Mouse (Mus musculus): ENCODE data around the gene Rgp1. TPM values are rescaled to one million over a fixed set of nuclear protein-coding genes. Genes with fewer than 3 reads are reported as not detected.

Rgp1 gene
- polyA plus RNA-seq, 1 experiment, result 41.2 TPM

DNA sequence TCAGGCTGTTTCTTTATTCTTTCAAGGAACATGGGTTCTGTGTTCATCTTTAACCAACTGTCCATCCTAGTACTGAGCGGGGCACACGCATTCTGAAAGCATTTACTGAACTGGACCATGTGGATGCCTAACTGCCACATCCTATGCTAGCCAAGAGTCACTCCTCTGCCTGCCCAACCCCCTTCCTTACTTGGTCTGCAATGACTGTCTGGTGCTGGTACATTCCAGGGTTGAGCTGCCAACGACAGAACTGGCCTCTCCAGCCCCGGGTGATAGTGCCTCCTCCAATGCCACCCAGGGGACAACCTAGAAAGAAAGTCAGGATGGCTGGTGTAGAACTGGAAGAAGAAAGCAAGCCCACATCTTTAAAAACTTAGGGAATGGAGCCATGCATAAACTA is 5.0 kb upstream of the Rgp1 start:
- Histone ChIP-seq H3K27me3 (replicated peaks; ENCODE audit: control insufficient read depth, insufficient read depth, low read length) (no peaks in the 10 kb centered on the region), H3K4me1 (ENCODE audit: control insufficient read depth, insufficient read depth, low read length) (peaks cover 2% of the 10 kb centered on the region; the same call in 1 of the 2 replicates), H3K27ac (ENCODE audit: insufficient read depth, low read depth, low read length) (no peak overlapping the region), H3K4me3 (ENCODE audit: insufficient read depth, low read depth, low read length) (no peak overlapping the region), H3K36me3 (ENCODE audit: control insufficient read depth, insufficient read depth, low read length) (peaks cover 1% of the 10 kb centered on the region)
- 80% methylated on average over 4 of the region's 4 CpGs for WGBS
- TF ChIP-seq CTCF (conservative IDR thresholded peaks at IDR 0.05; ENCODE audit: insufficient read depth, insufficient read length, low read depth, low read length) (no peak), POLR2A (IDR thresholded peaks at IDR 0.05; ENCODE audit: low read depth, low read length) (no peak)
- no peak for DNase-seq

DNA sequence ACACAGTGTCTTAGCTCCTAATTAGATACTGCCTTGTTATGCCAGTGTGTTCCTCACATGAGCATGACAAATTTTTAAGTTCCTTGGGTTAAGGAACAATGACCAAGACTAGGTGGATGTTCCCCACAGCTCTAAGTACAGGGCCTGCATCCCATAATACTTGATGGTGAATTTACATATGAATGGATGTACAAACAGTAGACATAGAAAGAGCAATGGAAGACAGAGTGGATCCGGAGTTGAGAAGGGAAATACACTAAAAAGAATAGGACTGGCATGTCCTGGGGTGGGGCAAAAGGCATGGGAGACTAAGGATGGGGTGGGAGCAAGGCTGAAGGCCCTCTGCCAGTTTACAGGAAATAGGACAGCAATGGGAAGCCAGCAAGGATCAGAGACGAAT is 3.2 kb upstream of the Rgp1 start:
- no peak for DNase-seq
- H3K27ac ChIP-seq (ENCODE audit: insufficient read depth, low read depth, low read length), result no peak overlapping the region
- no peak overlapping the region for H3K4me3 ChIP-seq (ENCODE audit: insufficient read depth, low read depth, low read length)
- peaks cover 5% of the 10 kb centered on the region; the same call in 1 of the 2 replicates for H3K4me1 ChIP-seq (ENCODE audit: control insufficient read depth, insufficient read depth, low read length)
- 51% methylated on average over 2 of the region's 2 CpGs for WGBS
- H3K27me3 ChIP-seq (replicated peaks; ENCODE audit: control insufficient read depth, insufficient read depth, low read length), result no peaks in the 10 kb centered on the region
- TF ChIP-seq CTCF (conservative IDR thresholded peaks at IDR 0.05; ENCODE audit: insufficient read depth, insufficient read length, low read depth, low read length) (no peak), POLR2A (IDR thresholded peaks at IDR 0.05; ENCODE audit: low read depth, low read length) (no peak)
- no peaks in the 10 kb centered on the region; the same call in 1 of the 2 replicates for H3K36me3 ChIP-seq (ENCODE audit: control insufficient read depth, insufficient read depth, low read length)

DNA sequence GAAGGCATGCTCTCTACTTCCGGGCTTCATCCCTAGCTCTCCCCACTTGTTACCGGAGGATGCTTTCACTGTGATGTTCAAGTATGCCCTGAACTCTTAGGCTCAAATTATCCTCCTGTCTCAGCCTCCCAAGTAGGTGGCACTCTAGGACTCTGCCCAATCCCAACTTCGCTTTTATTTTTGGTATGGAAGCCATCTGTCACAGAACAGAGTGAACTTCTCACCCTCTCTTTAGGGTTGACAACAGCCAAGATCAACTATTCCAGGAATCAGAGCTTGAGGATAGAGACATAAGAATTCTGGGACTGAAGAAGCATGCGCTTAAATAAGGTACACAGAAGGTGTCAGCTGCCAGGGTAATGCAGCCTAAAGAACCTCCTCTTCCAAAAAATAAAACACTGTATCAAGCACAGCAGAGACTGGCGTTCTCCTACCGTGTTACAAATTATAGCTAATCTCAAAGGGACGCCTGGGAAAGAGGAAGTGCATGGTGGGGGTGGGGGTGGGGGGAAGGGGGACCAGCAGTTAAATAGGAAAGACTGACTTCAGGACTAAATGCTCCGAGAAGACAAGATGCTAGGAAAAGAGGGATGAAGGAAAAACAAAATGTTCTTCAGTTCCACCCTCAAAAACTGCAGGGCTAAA is 1.2 kb upstream of the Rgp1 start:
- WGBS, result 34% methylated on average over 8 of the region's 8 CpGs
- H3K36me3 ChIP-seq (ENCODE audit: control insufficient read depth, insufficient read depth, low read length), result 0 out of 2 replicates have a peak, but pooled peaks cover 1% of the 10 kb centered on the region
- H3K4me1 ChIP-seq (ENCODE audit: control insufficient read depth, insufficient read depth, low read length), result peaks cover 5% of the 10 kb centered on the region; the same call in 1 of the 2 replicates
- DNase-seq, result no peak
- TF ChIP-seq POLR2A (IDR thresholded peaks at IDR 0.05; ENCODE audit: low read depth, low read length) (no peak), CTCF (conservative IDR thresholded peaks at IDR 0.05; ENCODE audit: insufficient read depth, insufficient read length, low read depth, low read length) (no peak)
- H3K4me3 ChIP-seq (ENCODE audit: insufficient read depth, low read depth, low read length), result peak overlapping the region; percentile 96
- no peak overlapping the region for H3K27ac ChIP-seq (ENCODE audit: insufficient read depth, low read depth, low read length)
- no peaks in the 10 kb centered on the region for H3K27me3 ChIP-seq (replicated peaks; ENCODE audit: control insufficient read depth, insufficient read depth, low read length)

GRCm38 (mm10) chr4:43579256-43579655 is 741 bp downstream of the Rgp1 start:
- TF ChIP-seq CTCF (conservative IDR thresholded peaks at IDR 0.05; ENCODE audit: insufficient read depth, insufficient read length, low read depth, low read length) (no peak), POLR2A (IDR thresholded peaks at IDR 0.05; ENCODE audit: low read depth, low read length) (no peak)
- no peak for DNase-seq
- H3K27ac ChIP-seq (ENCODE audit: insufficient read depth, low read depth, low read length), result peak overlapping the region; percentile 91
- H3K4me1 ChIP-seq (ENCODE audit: control insufficient read depth, insufficient read depth, low read length), result peaks cover 5% of the 10 kb centered on the region; the same call in 1 of the 2 replicates
- whole genome bisulfite sequencing, result 3% methylated on average over 10 of the region's 10 CpGs
- no peaks in the 10 kb centered on the region for H3K27me3 ChIP-seq (replicated peaks; ENCODE audit: control insufficient read depth, insufficient read depth, low read length)
- 0 out of 2 replicates have a peak, but pooled peaks cover 1% of the 10 kb centered on the region for H3K36me3 ChIP-seq (ENCODE audit: control insufficient read depth, insufficient read depth, low read length)
- H3K4me3 ChIP-seq (ENCODE audit: insufficient read depth, low read depth, low read length), result peak overlapping the region; percentile 96

- 66% methylated on average over 6 of the region's 6 CpGs for WGBS
- H3K27ac ChIP-seq (ENCODE audit: insufficient read depth, low read depth, low read length), result no peak overlapping the region
- H3K36me3 ChIP-seq (ENCODE audit: control insufficient read depth, insufficient read depth, low read length), result 0 out of 2 replicates have a peak, but pooled peaks cover 1% of the 10 kb centered on the region
- H3K4me1 ChIP-seq (ENCODE audit: control insufficient read depth, insufficient read depth, low read length), result peaks cover 6% of the 10 kb centered on the region; the same call in 1 of the 2 replicates
- no peak for DNase-seq
- H3K27me3 ChIP-seq (replicated peaks; ENCODE audit: control insufficient read depth, insufficient read depth, low read length), result no peaks in the 10 kb centered on the region
- TF ChIP-seq POLR2A (IDR thresholded peaks at IDR 0.05; ENCODE audit: low read depth, low read length) (no peak), CTCF (conservative IDR thresholded peaks at IDR 0.05; ENCODE audit: insufficient read depth, insufficient read length, low read depth, low read length) (no peak)
- no peak overlapping the region for H3K4me3 ChIP-seq (ENCODE audit: insufficient read depth, low read depth, low read length)
These were observed 1.2 kb downstream of the Rgp1 start for GRCm38 (mm10) chr4:43579731-43580130.

DNA sequence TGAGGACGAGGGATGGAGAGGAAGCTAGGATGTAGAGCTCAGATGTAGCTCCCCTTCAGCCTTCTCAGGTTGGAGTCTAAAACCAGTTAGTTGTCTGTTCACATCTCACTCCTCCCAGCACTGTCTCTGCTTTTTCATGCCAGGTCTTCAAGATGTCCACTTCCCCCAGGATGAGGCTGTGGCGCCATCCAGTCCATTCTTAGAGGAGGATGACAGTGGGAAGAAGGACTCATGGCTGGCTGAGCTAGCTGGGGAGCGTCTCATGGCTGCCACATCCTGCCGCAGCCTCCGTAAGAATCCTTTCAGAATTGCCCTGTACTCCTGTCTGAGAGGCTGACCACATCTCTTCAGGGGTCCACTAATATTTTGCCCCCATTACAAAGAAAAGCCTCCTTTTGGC is 2.2 kb downstream of the Rgp1 start:
- Histone ChIP-seq H3K27ac (ENCODE audit: insufficient read depth, low read depth, low read length) (no peak overlapping the region), H3K27me3 (replicated peaks; ENCODE audit: control insufficient read depth, insufficient read depth, low read length) (no peaks in the 10 kb centered on the region), H3K4me3 (ENCODE audit: insufficient read depth, low read depth, low read length) (no peak overlapping the region), H3K4me1 (ENCODE audit: control insufficient read depth, insufficient read depth, low read length) (peaks cover 13% of the 10 kb centered on the region), H3K36me3 (ENCODE audit: control insufficient read depth, insufficient read depth, low read length) (0 out of 2 replicates have a peak, but pooled peaks cover 1% of the 10 kb centered on the region)
- no peak for TF ChIP-seq POLR2A (IDR thresholded peaks at IDR 0.05; ENCODE audit: low read depth, low read length)
- TF ChIP-seq CTCF (conservative IDR thresholded peaks at IDR 0.05; ENCODE audit: insufficient read depth, insufficient read length, low read depth, low read length), result no peak
- DNase-seq, result no peak
- WGBS, result 94% methylated on average over 5 of the region's 5 CpGs

GRCm38 (mm10) chr4:43581381-43581780 is 2.9 kb downstream of the Rgp1 start:
- H3K27me3 ChIP-seq (replicated peaks; ENCODE audit: control insufficient read depth, insufficient read depth, low read length), result no peaks in the 10 kb centered on the region
- 0 out of 2 replicates have a peak, but pooled peaks cover 1% of the 10 kb centered on the region for H3K36me3 ChIP-seq (ENCODE audit: control insufficient read depth, insufficient read depth, low read length)
- no peak overlapping the region for H3K4me3 ChIP-seq (ENCODE audit: insufficient read depth, low read depth, low read length)
- 93% methylated on average over 12 of the region's 12 CpGs for WGBS
- peaks cover 18% of the 10 kb centered on the region for H3K4me1 ChIP-seq (ENCODE audit: control insufficient read depth, insufficient read depth, low read length)
- H3K27ac ChIP-seq (ENCODE audit: insufficient read depth, low read depth, low read length), result no peak overlapping the region
- DNase-seq, result no peak
- no peak for TF ChIP-seq CTCF (conservative IDR thresholded peaks at IDR 0.05; ENCODE audit: insufficient read depth, insufficient read length, low read depth, low read length)
- no peak for TF ChIP-seq POLR2A (IDR thresholded peaks at IDR 0.05; ENCODE audit: low read depth, low read length)
